Mouse (Mus musculus): ENCODE data around the gene Nkain4.

The Nkain4 gene

GRCm38 (mm10) chr2:180893537-180894028 lies 60.9 kb downstream of the Nkain4 start:
- no peak for DNase-seq (ENCODE audit: low spot score)

GRCm38 (mm10) chr2:180892841-180893521 lies 61.5 kb downstream of the Nkain4 start:
- DNase-seq (ENCODE audit: low spot score) = no peak

- DNase-seq (ENCODE audit: low spot score) = no peak
Measured at GRCm38 (mm10) chr2:180891835-180892323, 62.6 kb downstream of the Nkain4 start.

- DNase-seq (ENCODE audit: low spot score) = no peak
Measured at GRCm38 (mm10) chr2:180891075-180891834, 63.2 kb downstream of the Nkain4 start.

- no peak for DNase-seq (ENCODE audit: low spot score)
Measured at GRCm38 (mm10) chr2:180890422-180891074, 64.0 kb downstream of the Nkain4 start.

- DNase-seq (ENCODE audit: low spot score) = no peak
Measured at GRCm38 (mm10) chr2:180889921-180890280, 64.6 kb downstream of the Nkain4 start.

GRCm38 (mm10) chr2:180889271-180889920 lies 65.1 kb downstream of the Nkain4 start:
- no peak for DNase-seq (ENCODE audit: low spot score)

- no peak for DNase-seq (ENCODE audit: low spot score)
Measured at GRCm38 (mm10) chr2:180885270-180885669, 69.2 kb downstream of the Nkain4 start.

All from urinary bladder, postnatal 10 days (tissue).